Mouse (Mus musculus) heart, embryonic 13.5 days (tissue): Measurements from ENCODE around the gene Noxred1. TPM values are rescaled to one million over a fixed set of nuclear protein-coding genes. Genes with fewer than 3 reads are reported as not detected.

Source experiments
- ATAC-seq: fragments of 200-750 bp; cut with Nextera tagmentation; 2 replicates; pipeline ENCODE4 v1.8.0; 2017; ENCODE audit warnings: moderate TSS enrichment; ENCODE audit not compliant: insufficient number of reproducible peaks, low FRiP score, low TSS enrichment; ENCODE audit errors: extremely low read depth
- H3K27ac ChIP-seq: fragments of 300-500 bp; sonication (generic); replicated peaks from 2 replicates; pipeline ENCODE4 v1.5.1; 2015; ENCODE audit warnings: moderate library complexity, mild to moderate bottlenecking, inconsistent platforms
- H3K27me3 ChIP-seq: fragments of 300-500 bp; sonication (generic); replicated peaks from 2 replicates; pipeline ENCODE4 v1.6.1; 2015; ENCODE audit warnings: mild to moderate bottlenecking, inconsistent platforms
- H3K36me3 ChIP-seq: fragments of 300-500 bp; sonication (generic); 2 replicates; pipeline ENCODE4 v1.6.1; 2015; ENCODE audit warnings: mild to moderate bottlenecking, inconsistent platforms
- H3K4me1 ChIP-seq: fragments of 300-500 bp; sonication (generic); 2 replicates; pipeline ENCODE4 v1.6.1; 2015; ENCODE audit warnings: inconsistent platforms
- H3K4me2 ChIP-seq: fragments of 300-500 bp; sonication (generic); 2 replicates; pipeline ENCODE4 v1.6.1; 2015; ENCODE audit warnings: inconsistent platforms, mild to moderate bottlenecking, moderate library complexity
- H3K4me3 ChIP-seq: fragments of 300-500 bp; sonication (generic); 2 replicates; pipeline ENCODE4 v1.5.1; 2015; ENCODE audit warnings: moderate library complexity, mild to moderate bottlenecking, inconsistent platforms
- H3K9ac ChIP-seq: fragments of 300-500 bp; sonication (generic); 2 replicates; pipeline ENCODE4 v1.6.1; 2015; ENCODE audit warnings: inconsistent platforms, mild to moderate bottlenecking, moderate library complexity
- H3K9me3 ChIP-seq: fragments of 300-500 bp; sonication (generic); 2 replicates; pipeline ENCODE4 v1.6.1; 2016; ENCODE audit warnings: inconsistent platforms
- whole genome bisulfite sequencing: fragments of 180-500 bp; shearing (Covaris S2); methylation state at CpG from one replicate; pipeline ENCODE4 v1.1.7; 2015; ENCODE audit warnings: mixed read lengths; 5-methylcytosine and 5-hydroxymethylcytosine counted together
- microRNA-seq: library from miRNA; unstranded; fragments of <30 nt; microRNA quantifications from one replicate; pipeline ENCODE4, GENCODE M21; 2016
- polyA plus RNA-seq: library from polyadenylated mRNA; unstranded; fragments of >200 nt; fragmentation: Nextera tagmentation; extraction: Ambion mirVana; gene quantifications from 2 replicates; pipeline ENCODE4 v1.2.1, GENCODE M21; 2015

Gene Noxred1
- polyA plus RNA-seq, 1 experiment from 2014 or later = 0.80 TPM

DNA sequence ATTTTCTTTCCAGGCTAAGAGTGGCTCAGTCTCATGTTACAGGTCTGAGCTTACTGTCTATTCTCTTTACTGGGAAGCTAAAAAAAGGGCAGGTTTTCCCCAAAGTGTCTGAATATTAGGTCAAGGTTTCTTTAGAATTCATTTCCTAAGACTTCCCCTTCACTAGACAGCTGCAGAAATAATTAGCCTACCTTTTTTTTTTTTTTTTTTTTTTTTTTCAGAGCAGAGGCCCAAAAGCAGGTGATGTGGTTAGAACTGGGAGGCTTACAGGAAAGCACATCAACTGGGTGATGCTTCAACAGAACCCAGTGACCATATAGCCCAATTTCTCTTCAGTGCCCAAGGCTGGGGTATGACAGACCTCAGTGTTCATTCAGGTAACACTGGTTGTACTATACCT is 42.2 kb downstream of the Noxred1 start:
- Histone ChIP-seq H3K4me2 (no peak overlapping the region), H3K27me3 (0 out of 2 replicates have a peak, but pooled peaks cover 4% of the 10 kb centered on the region), H3K9me3 (no peaks in the 10 kb centered on the region), H3K4me3 (no peak overlapping the region), H3K9ac (no peak overlapping the region), H3K36me3 (no peaks in the 10 kb centered on the region), H3K4me1 (peaks cover 10% of the 10 kb centered on the region), H3K27ac (no peak overlapping the region)
- no peak for ATAC-seq

DNA sequence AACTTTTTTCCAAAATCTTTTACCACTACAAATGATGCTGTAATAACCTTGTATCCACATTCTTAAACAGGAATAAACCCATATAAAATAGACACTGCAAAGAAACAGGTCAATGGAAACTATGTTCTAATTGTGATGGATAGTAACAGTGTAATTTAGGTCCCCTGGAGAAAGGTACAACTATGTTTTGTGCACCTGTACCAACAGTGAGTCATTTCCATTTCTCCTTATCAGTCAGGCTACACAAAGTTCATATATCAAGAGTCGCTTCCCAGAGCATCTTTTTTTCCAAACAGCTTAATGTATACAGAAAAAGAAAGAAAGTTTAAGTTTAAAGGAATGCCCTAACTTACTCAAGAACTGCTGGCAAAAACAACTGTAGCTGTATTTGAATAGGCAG is 43.5 kb downstream of the Noxred1 start:
- Histone ChIP-seq H3K4me2 (no peak overlapping the region), H3K4me1 (peaks cover 6% of the 10 kb centered on the region), H3K27ac (no peak overlapping the region), H3K27me3 (no peaks in the 10 kb centered on the region), H3K9me3 (no peaks in the 10 kb centered on the region), H3K4me3 (no peak overlapping the region), H3K9ac (no peak overlapping the region), H3K36me3 (no peaks in the 10 kb centered on the region)
- WGBS = 52% methylated on average over 1 of the region's 1 CpGs
- no peak for ATAC-seq

DNA sequence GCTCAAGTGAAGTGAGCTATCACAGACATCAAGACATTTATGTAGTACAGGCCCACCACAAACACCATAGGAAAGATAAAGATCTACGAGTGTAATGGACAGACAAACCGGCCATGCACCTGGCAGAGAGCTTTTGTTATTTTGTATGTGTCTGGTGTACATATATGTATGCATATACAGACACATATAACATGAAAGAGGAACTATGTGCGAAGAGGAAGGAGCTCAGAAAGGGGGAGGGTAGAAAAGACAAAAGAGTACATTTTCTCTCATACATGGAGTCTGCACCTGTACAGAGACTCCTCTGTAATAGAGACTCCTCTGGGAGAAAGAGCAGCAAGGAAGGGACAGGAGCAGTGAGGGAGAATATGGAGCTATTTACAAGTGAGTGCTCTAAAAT is 45.5 kb downstream of the Noxred1 start:
- Histone ChIP-seq H3K9me3 (no peaks in the 10 kb centered on the region), H3K4me3 (no peak overlapping the region), H3K36me3 (no peaks in the 10 kb centered on the region), H3K27ac (no peak overlapping the region), H3K27me3 (no peaks in the 10 kb centered on the region), H3K9ac (no peak overlapping the region), H3K4me1 (no peaks in the 10 kb centered on the region), H3K4me2 (no peak overlapping the region)
- ATAC-seq = no peak
- WGBS = 86% methylated on average over 3 of the region's 3 CpGs

DNA sequence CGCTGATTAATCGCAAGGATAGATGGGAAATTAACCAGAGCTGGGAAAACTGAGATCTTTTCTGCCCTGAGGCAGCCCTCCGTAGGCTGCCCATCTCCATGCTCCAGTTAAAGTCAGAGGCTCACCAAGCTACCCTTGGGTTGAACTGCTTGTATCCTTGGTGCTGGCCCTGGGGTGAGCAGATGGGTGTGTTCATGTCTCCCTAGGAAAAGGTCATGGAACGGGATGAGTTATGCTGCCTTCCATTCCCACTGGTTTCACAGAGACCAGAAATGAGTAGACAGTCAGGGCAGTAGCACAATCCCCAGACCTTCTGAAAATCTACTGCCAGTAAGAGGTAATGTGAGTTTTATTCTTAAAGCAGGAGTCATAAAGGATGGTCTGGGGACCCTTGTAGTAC is 60.9 kb downstream of the Noxred1 start:
- no peak for ATAC-seq
- no peaks in the 10 kb centered on the region for H3K27me3 ChIP-seq
- H3K27ac ChIP-seq = no peak overlapping the region

DNA sequence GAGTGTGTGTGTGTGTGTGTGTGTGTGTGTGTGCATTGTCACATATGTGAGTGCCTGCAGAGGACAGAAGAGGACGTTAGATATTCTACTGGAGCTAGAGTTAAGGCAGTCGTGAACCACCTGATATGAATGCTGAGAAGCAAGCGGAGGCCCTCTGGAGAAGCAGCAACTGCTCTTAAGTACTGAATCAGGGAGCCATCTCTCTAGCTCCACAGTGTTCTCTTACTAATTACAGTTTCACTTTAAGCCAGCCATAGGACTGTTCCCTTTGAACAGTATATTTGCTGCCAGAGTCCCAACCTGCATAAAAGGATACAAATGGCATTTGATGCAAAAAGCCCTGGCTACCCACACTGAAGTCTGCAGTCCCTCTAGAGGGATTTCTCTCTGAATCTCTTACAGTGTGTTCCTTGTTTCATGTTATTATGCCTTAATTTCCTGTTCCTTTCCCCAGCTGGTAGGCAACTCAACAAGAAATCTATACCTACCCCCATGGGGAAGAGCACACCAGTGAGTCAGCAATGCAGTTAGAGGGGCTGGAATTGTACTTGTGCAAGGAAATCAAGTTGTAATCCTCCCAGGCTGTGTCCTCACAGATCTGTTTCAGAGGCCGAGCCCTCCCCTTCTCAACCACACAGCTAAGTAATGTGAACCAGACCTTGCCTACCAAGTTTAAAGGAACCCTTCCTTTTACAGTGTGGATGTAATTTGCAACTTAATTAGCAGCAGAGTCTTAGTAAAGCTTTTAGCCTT is 63.2 kb downstream of the Noxred1 start:
- ATAC-seq = no peak
- no peak overlapping the region for H3K9ac ChIP-seq
- no peaks in the 10 kb centered on the region for H3K4me1 ChIP-seq
- H3K27me3 ChIP-seq = no peaks in the 10 kb centered on the region
- no peak overlapping the region for H3K4me3 ChIP-seq
- H3K36me3 ChIP-seq = peaks cover 27% of the 10 kb centered on the region
- no peaks in the 10 kb centered on the region for H3K9me3 ChIP-seq
- H3K4me2 ChIP-seq = no peak overlapping the region
- 61% methylated on average over 4 of the region's 4 CpGs for WGBS
- no peak overlapping the region for H3K27ac ChIP-seq

More for the DNA sequence above, 60.9 kb downstream of the Noxred1 start:
- H3K9ac ChIP-seq = no peak overlapping the region
- H3K36me3 ChIP-seq = 0 out of 2 replicates have a peak, but pooled peaks cover 9% of the 10 kb centered on the region
- no peak overlapping the region for H3K4me3 ChIP-seq
- no peaks in the 10 kb centered on the region for H3K9me3 ChIP-seq
- WGBS = 92% methylated on average over 4 of the region's 4 CpGs
- H3K4me2 ChIP-seq = no peak overlapping the region
- H3K4me1 ChIP-seq = no peaks in the 10 kb centered on the region

Small RNA genes lying within 50 kb of the gene (microRNA-seq; reads per million reads assigned to microRNA genes)
- not detected for gene Gm47293

Other genes with a start within 250 kb of the Noxred1 start
- 0.04 and 0.09 TPM in 2 replicates for gene Zdhhc22, start 248.3 kb downstream of the Noxred1 start, polyA plus RNA-seq
- not detected in 2 replicates for gene Tmem63c, start 217.4 kb downstream of the Noxred1 start, polyA plus RNA-seq
- 0.23 and 0.38 TPM in 2 replicates for gene Ngb, start 136.2 kb downstream of the Noxred1 start, polyA plus RNA-seq
- gene Gstz1, start 91.6 kb downstream of the Noxred1 start, polyA plus RNA-seq = 27.8 and 31.2 TPM in 2 replicates
- gene Pomt2, start 90.8 kb downstream of the Noxred1 start, polyA plus RNA-seq = 10.9 and 11.9 TPM in 2 replicates
- gene Samd15, start 39.0 kb downstream of the Noxred1 start, polyA plus RNA-seq = 0.59 and 0.76 TPM in 2 replicates
- 1.4 and 1.5 TPM in 2 replicates for gene Tmed8, start 38.3 kb downstream of the Noxred1 start, polyA plus RNA-seq
- gene Vipas39, start 27.5 kb upstream of the Noxred1 start, polyA plus RNA-seq = 32.4 and 34.4 TPM in 2 replicates
- gene Ahsa1, start 27.7 kb upstream of the Noxred1 start, polyA plus RNA-seq = 174 and 206 TPM in 2 replicates
- 0.75 and 0.90 TPM in 2 replicates for gene Ism2, start 61.0 kb upstream of the Noxred1 start, polyA plus RNA-seq
- 63.9 and 64.2 TPM in 2 replicates for gene Sptlc2, start 149.6 kb upstream of the Noxred1 start, polyA plus RNA-seq
- gene Slirp, start 205.2 kb upstream of the Noxred1 start, polyA plus RNA-seq = 269 and 303 TPM in 2 replicates
- 34.2 and 37.2 TPM in 2 replicates for gene Alkbh1, start 205.3 kb upstream of the Noxred1 start, polyA plus RNA-seq
- gene Snw1, start 233.5 kb upstream of the Noxred1 start, polyA plus RNA-seq = 78.7 and 84.5 TPM in 2 replicates